Mouse (Mus musculus) liver, adult 2 months (tissue): Measurements from ENCODE around the gene Hhat.

Experiments used
- CTCF ChIP-seq: fragments of 200-500 bp; IDR thresholded peaks from 2 replicates; pipeline ENCODE4 v1.5.1; 2011; ENCODE audit warnings: low read depth, low read length, control low read depth
- POLR2A ChIP-seq: fragments of 200-500 bp; IDR thresholded peaks from 2 replicates; pipeline ENCODE4 v1.6.1; 2011; ENCODE audit warnings: low read length, control low read depth; ENCODE audit not compliant: insufficient read depth; ENCODE audit errors: extremely low read depth

- TF ChIP-seq CTCF (no peak), POLR2A (no peak)
These were observed 123.7 kb downstream of the Hhat start for GRCm38 (mm10) chr1:192647361-192647760.
